Mouse (Mus musculus) MEL (cell line): ENCODE measurements around the gene Ppp1cc. TPM values are rescaled to one million over a fixed set of nuclear protein-coding genes. Genes with fewer than 3 reads are reported as not detected.

Experiments
- DNase-seq: peaks from one replicate; pipeline ENCODE4 v3.0.0; 2011; ENCODE audit warnings: low read depth, low spot score
- H3K27ac ChIP-seq: 2 replicates; pipeline ENCODE4 v1.5.1; 2012; ENCODE audit warnings: low read depth, mild to moderate bottlenecking, control low read depth, low read length, moderate library complexity; ENCODE audit not compliant: control insufficient read depth
- H3K27me3 ChIP-seq, 2 experiments: fragments of 150-350 bp in 1 of 2; sonication (generic) in 1 of 2; 2 replicates each; pipeline ENCODE4 v1.6.1; 2012; ENCODE audit warnings: low read length in 2 of 2, mild to moderate bottlenecking in 2 of 2, improper control_type of control experiment in 1 of 2, moderate library complexity in 1 of 2; ENCODE audit not compliant: insufficient read depth in 2 of 2, control insufficient read depth in 1 of 2
- H3K36me3 ChIP-seq, 2 experiments: 2 replicates each; pipeline ENCODE4 v1.6.1; 2012 to 2014; ENCODE audit warnings: low read length in 2 of 2, improper control_type of control experiment in 1 of 2, inconsistent platforms in 1 of 2, mild to moderate bottlenecking in 1 of 2; ENCODE audit not compliant: insufficient read depth in 2 of 2, control insufficient read depth in 1 of 2
- H3K4me1 ChIP-seq, 2 experiments: fragments of 150-350 bp in 1 of 2; sonication (generic) in 1 of 2; 2 replicates each; pipeline ENCODE4 v1.6.1; 2012; ENCODE audit warnings: low read length in 2 of 2, improper control_type of control experiment in 1 of 2, mild to moderate bottlenecking in 1 of 2; ENCODE audit not compliant: insufficient read depth in 2 of 2, control insufficient read depth in 1 of 2
- H3K4me3 ChIP-seq, 2 experiments: fragments of 150-350 bp in 1 of 2; sonication (generic) in 1 of 2; 2 replicates each; pipeline ENCODE4 v1.5.1; 2012; ENCODE audit warnings: low read depth in 2 of 2, low read length in 2 of 2, mild to moderate bottlenecking in 2 of 2, moderate library complexity in 2 of 2, control low read depth in 1 of 2, improper control_type of control experiment in 1 of 2; ENCODE audit not compliant: control insufficient read depth in 1 of 2, insufficient read depth in 1 of 2
- H3K79me2 ChIP-seq: 2 replicates; pipeline ENCODE4 v1.6.1; 2012; ENCODE audit warnings: mild to moderate bottlenecking, low read length, moderate library complexity; ENCODE audit not compliant: control insufficient read depth, poor library complexity, insufficient read depth
- H3K9ac ChIP-seq: 2 replicates; pipeline ENCODE4 v1.6.1; 2012; ENCODE audit warnings: low read depth, mild to moderate bottlenecking, control low read depth, low read length, moderate library complexity; ENCODE audit not compliant: control insufficient read depth, poor library complexity, severe bottlenecking
- H3K9me3 ChIP-seq: fragments of 150-350 bp; sonication (generic); replicated peaks from 2 replicates; pipeline ENCODE4 v1.6.1; 2012; ENCODE audit warnings: mild to moderate bottlenecking, low read length, improper control_type of control experiment, moderate library complexity; ENCODE audit not compliant: insufficient read depth
- BHLHE40 ChIP-seq: IDR thresholded peaks from 2 replicates; pipeline ENCODE4 v1.6.1; 2012; ENCODE audit warnings: low read depth, mild to moderate bottlenecking, inconsistent platforms, low read length, improper control_type of control experiment, borderline replicate concordance
- CHD2 ChIP-seq: IDR thresholded peaks from 2 replicates; pipeline ENCODE4 v1.6.1; 2011; ENCODE audit warnings: low read length, improper control_type of control experiment
- CTCF ChIP-seq, 3 experiments: IDR thresholded peaks in 2 of 3; conservative IDR thresholded peaks in 1 of 3; 2 replicates each; pipeline ENCODE4 v1.5.1; 2011 to 2012; ENCODE audit warnings: low read length in 3 of 3, low read depth in 2 of 3, mild to moderate bottlenecking in 2 of 3, improper control_type of control experiment in 1 of 3, inconsistent platforms in 1 of 3, mixed read lengths in 1 of 3, moderate library complexity in 1 of 3; ENCODE audit not compliant: control insufficient read depth in 1 of 3, insufficient read depth in 1 of 3, poor library complexity in 1 of 3, severe bottlenecking in 1 of 3
- E2F4 ChIP-seq: IDR thresholded peaks from 2 replicates; pipeline ENCODE4 v1.6.1; 2011; ENCODE audit warnings: low read depth, low read length, improper control_type of control experiment, borderline replicate concordance
- ETS1 ChIP-seq: IDR thresholded peaks from 2 replicates; pipeline ENCODE4 v1.6.1; 2012; ENCODE audit warnings: low read depth, mild to moderate bottlenecking, inconsistent platforms, low read length, improper control_type of control experiment, moderate library complexity
- GATA1 ChIP-seq: IDR thresholded peaks from 2 replicates; pipeline ENCODE4 v1.6.1; 2011; ENCODE audit warnings: low read depth, low read length, improper control_type of control experiment
- HCFC1 ChIP-seq: IDR thresholded peaks from 2 replicates; pipeline ENCODE4 v1.6.1; 2012; ENCODE audit warnings: low read depth, mild to moderate bottlenecking, inconsistent platforms, low read length, improper control_type of control experiment, moderate library complexity
- JUND ChIP-seq: IDR thresholded peaks from 2 replicates; pipeline ENCODE4 v1.6.1; 2011; ENCODE audit warnings: low read depth, mild to moderate bottlenecking, improper control_type of control experiment, low read length
- KAT2A ChIP-seq: conservative IDR thresholded peaks from 2 replicates; pipeline ENCODE4 v1.6.1; 2012; ENCODE audit warnings: low read depth, low read length, improper control_type of control experiment, inconsistent platforms
- MAZ ChIP-seq: IDR thresholded peaks from 2 replicates; pipeline ENCODE4 v1.6.1; 2012; ENCODE audit warnings: low read depth, mild to moderate bottlenecking, inconsistent platforms, low read length, improper control_type of control experiment
- MEF2A ChIP-seq: IDR thresholded peaks from 2 replicates; pipeline ENCODE4 v1.6.1; 2014; ENCODE audit warnings: low read depth, mild to moderate bottlenecking, inconsistent platforms, low read length, improper control_type of control experiment; ENCODE audit not compliant: poor library complexity, insufficient replicate concordance, severe bottlenecking; ENCODE audit errors: extremely low read depth
- MYC ChIP-seq: IDR thresholded peaks from 2 replicates; pipeline ENCODE4 v1.6.1; 2011; ENCODE audit warnings: low read depth, mild to moderate bottlenecking, low read length, improper control_type of control experiment, moderate library complexity
- NELFE ChIP-seq: IDR thresholded peaks from 2 replicates; pipeline ENCODE4 v1.6.1; 2011; ENCODE audit warnings: low read depth, low read length, improper control_type of control experiment
- NRF1 ChIP-seq: IDR thresholded peaks from 2 replicates; pipeline ENCODE4 v1.6.1; 2014; ENCODE audit warnings: low read depth, mild to moderate bottlenecking, inconsistent platforms, low read length, improper control_type of control experiment, moderate library complexity; ENCODE audit not compliant: poor library complexity, insufficient read depth, severe bottlenecking
- POLR2A ChIP-seq, 2 experiments: IDR thresholded peaks; 2 replicates each; pipeline ENCODE4 v1.6.1; 2011 to 2012; ENCODE audit warnings: low read length in 2 of 2, mild to moderate bottlenecking in 2 of 2, control low read depth in 1 of 2, improper control_type of control experiment in 1 of 2, low read depth in 1 of 2, moderate library complexity in 1 of 2; ENCODE audit not compliant: control insufficient read depth in 1 of 2, insufficient read depth in 1 of 2, poor library complexity in 1 of 2
- POLR2AphosphoS2 ChIP-seq: IDR thresholded peaks from 2 replicates; pipeline ENCODE4 v1.6.1; 2011; ENCODE audit warnings: low read length, improper control_type of control experiment
- POLR2AphosphoS5 ChIP-seq: IDR thresholded peaks from 2 replicates; pipeline ENCODE4 v1.6.1; 2012; ENCODE audit warnings: low read depth, borderline replicate concordance, mild to moderate bottlenecking, inconsistent platforms, low read length, moderate library complexity, mixed read lengths
- SMC3 ChIP-seq: IDR thresholded peaks from 2 replicates; pipeline ENCODE4 v1.6.1; 2011; ENCODE audit warnings: low read depth, low read length, improper control_type of control experiment
- TCF12 ChIP-seq: IDR thresholded peaks from 2 replicates; pipeline ENCODE4 v1.6.1; 2014; ENCODE audit warnings: low read depth, mild to moderate bottlenecking, inconsistent platforms, low read length, improper control_type of control experiment, moderate library complexity
- USF1 ChIP-seq: IDR thresholded peaks from 2 replicates; pipeline ENCODE4 v1.6.1; 2014; ENCODE audit warnings: low read depth, mild to moderate bottlenecking, inconsistent platforms, low read length, improper control_type of control experiment, moderate library complexity
- USF2 ChIP-seq, 2 experiments: IDR thresholded peaks; 2 replicates each; pipeline ENCODE4 v1.6.1; 2011 to 2012; ENCODE audit warnings: improper control_type of control experiment in 2 of 2, low read length in 2 of 2, borderline replicate concordance in 1 of 2, inconsistent platforms in 1 of 2, low read depth in 1 of 2, mild to moderate bottlenecking in 1 of 2; ENCODE audit not compliant: insufficient read depth in 1 of 2
- ZKSCAN1 ChIP-seq: IDR thresholded peaks from 2 replicates; pipeline ENCODE4 v1.6.1; 2012; ENCODE audit warnings: low read depth, mild to moderate bottlenecking, inconsistent platforms, low read length, improper control_type of control experiment, moderate library complexity
- ZMIZ1 ChIP-seq: IDR thresholded peaks from 2 replicates; pipeline ENCODE4 v1.6.1; 2012; ENCODE audit warnings: low read depth, mild to moderate bottlenecking, inconsistent platforms, low read length, improper control_type of control experiment, moderate library complexity
- ZNF384 ChIP-seq: IDR thresholded peaks from 2 replicates; pipeline ENCODE4 v1.6.1; 2012; ENCODE audit warnings: low read depth, mild to moderate bottlenecking, inconsistent platforms, low read length, improper control_type of control experiment
- polyA plus RNA-seq, 2 experiments: library from polyadenylated mRNA; stranded (reverse) in 1 of 2; unstranded in 1 of 2; fragments of >175 nt in 1 of 2; fragments of >200 nt in 1 of 2; gene quantifications; 2 replicates each; pipeline versions ENCODE4 v1.2.1 to v1.2.4; 2012; ENCODE audit warnings: low replicate concordance in 2 of 2, low read depth in 1 of 2; ENCODE audit not compliant: insufficient read length in 2 of 2, insufficient read depth in 1 of 2, missing spikeins in 1 of 2
- total RNA-seq: library from RNA; depleted of rRNA; stranded (reverse); fragments of 300-350 nt; gene quantifications from 2 replicates; pipeline ENCODE4 v1.2.3, GENCODE M21; 2012

The Ppp1cc gene
- total and polyA plus RNA-seq, 3 experiments: 305 to 420 TPM; not detected in 1

GRCm38 (mm10) chr5:122218109-122218905, 60.2 kb downstream of the Ppp1cc start:
- Histone ChIP-seq H3K36me3 (no peaks in the 10 kb centered on the region), H3K4me3 (no peak overlapping the region), H3K79me2 (no peaks in the 10 kb centered on the region), H3K27ac (no peak overlapping the region), H3K9ac (no peak overlapping the region), H3K27me3 (no peaks in the 10 kb centered on the region), H3K9me3 (no peaks in the 10 kb centered on the region), H3K4me1 (no peaks in the 10 kb centered on the region)
- TF ChIP-seq JUND (no peak), E2F4 (no peak), CHD2 (no peak), TCF12 (no peak), SMC3 (no peak), POLR2AphosphoS2 (no peak), BHLHE40 (no peak), ETS1 (no peak), POLR2A (IDR thresholded peaks at IDR 0.05; ENCODE audit: control insufficient read depth in 1 of 2, insufficient read depth in 1 of 2, low read depth in 1 of 2, low read length in 2 of 2, poor library complexity in 1 of 2) (no peak), KAT2A (no peak)
- no peak for DNase-seq

- TF ChIP-seq POLR2AphosphoS5 (no peak), NELFE (no peak), MAZ (no peak), ZMIZ1 (no peak), ETS1 (no peak), KAT2A (no peak), USF1 (no peak), ZNF384 (no peak), MEF2A (no peak), USF2 (IDR thresholded peaks at IDR 0.05; ENCODE audit: borderline replicate concordance in 1 of 2, insufficient read depth in 1 of 2, low read depth in 1 of 2, low read length in 2 of 2) (no peak), NRF1 (no peak), HCFC1 (no peak), ZKSCAN1 (no peak), GATA1 (no peak), MYC (no peak), CTCF (IDR thresholded peaks at IDR 0.05 in 2 of 3, conservative IDR thresholded peaks at IDR 0.05 in 1 of 3; ENCODE audit: control insufficient read depth in 1 of 3, insufficient read depth in 1 of 3, low read depth in 2 of 3, low read length in 3 of 3, poor library complexity in 1 of 3, severe bottlenecking in 1 of 3) (no peak), BHLHE40 (no peak), CHD2 (no peak)
- TF ChIP-seq, all 39 proteins: peak for 0
- H3K79me2 ChIP-seq: no peaks in the 10 kb centered on the region
- no peaks in the 10 kb centered on the region for H3K36me3 ChIP-seq
- H3K4me3 ChIP-seq: no peak overlapping the region
- H3K27ac ChIP-seq: no peak overlapping the region
- no peaks in the 10 kb centered on the region for H3K9me3 ChIP-seq
- H3K4me1 ChIP-seq: no peaks in the 10 kb centered on the region
- H3K9ac ChIP-seq: no peak overlapping the region
- no peaks in the 10 kb centered on the region for H3K27me3 ChIP-seq
- DNase-seq: no peak
Observed at GRCm38 (mm10) chr5:122218928-122219327, 60.9 kb downstream of the Ppp1cc start.
